Mouse (Mus musculus) natural killer cell, adult 2 months (primary cell): ENCODE measurements around the gene Pogz.

ENCODE experiments used
- DNase-seq, 2 experiments: peaks; one replicate each; pipeline ENCODE4 v3.0.0; 2022; ENCODE audit warnings: low spot score in 2 of 2

Pogz gene

DNA sequence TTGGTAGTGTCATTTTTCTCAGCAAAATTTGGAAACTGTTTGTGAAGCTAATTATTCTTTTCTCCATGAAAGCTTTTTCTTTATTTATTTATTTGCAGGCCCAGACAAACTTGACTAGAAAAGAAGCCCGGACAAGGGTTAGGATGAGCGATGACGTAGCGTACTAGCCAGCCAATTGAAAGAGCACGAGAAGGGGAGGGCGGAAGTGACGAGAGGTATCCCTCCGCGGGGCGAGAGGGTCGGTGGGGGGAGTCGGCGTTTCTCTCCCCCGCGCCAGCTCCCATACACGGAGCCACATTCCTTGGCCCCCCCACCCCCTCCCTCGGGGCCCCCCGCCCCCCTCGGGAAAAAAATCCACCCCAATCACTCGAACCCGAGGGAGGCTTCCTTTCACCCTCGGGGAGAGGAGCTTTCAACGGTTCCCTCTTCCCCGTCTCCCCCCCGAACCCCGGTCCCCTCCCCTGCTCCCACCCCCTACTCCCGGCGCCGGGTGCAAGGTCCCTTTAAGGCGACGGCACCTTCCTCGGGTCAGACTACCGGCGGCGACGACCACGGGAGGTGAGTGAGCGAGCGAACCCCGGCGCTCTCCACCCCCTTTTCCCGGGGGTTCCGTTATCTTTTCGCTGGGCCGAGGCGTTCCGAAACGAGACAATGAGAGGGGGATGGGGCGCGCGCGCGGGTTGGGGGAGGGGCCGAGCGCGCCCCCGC is at the start of gene Pogz:
Gene Pogz, plus strand, starts transcription at position 385 of the 708 bp plus-strand sequence.
- peak; percentile 93 to 95 for DNase-seq

DNA sequence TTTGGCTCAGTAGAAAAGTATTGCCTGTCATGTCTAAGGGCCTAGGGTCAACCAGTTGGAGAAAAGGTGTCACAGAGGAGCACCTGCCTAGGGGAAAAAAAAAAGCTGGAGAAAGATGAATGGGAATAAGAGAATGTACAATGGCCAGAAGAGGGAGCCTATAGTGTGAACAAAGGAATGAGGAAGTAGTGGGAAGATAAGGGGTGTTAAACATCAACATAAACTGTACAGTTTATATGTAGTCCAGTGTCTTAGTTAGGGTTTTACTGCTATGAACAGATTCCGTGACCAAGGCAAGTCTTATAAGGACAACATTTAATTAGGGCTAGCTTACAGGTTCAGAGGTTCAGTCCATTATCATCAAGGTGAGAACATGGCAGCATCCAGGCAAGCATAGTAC is 48.3 kb upstream of the Pogz start:
- DNase-seq: no peak

DNA sequence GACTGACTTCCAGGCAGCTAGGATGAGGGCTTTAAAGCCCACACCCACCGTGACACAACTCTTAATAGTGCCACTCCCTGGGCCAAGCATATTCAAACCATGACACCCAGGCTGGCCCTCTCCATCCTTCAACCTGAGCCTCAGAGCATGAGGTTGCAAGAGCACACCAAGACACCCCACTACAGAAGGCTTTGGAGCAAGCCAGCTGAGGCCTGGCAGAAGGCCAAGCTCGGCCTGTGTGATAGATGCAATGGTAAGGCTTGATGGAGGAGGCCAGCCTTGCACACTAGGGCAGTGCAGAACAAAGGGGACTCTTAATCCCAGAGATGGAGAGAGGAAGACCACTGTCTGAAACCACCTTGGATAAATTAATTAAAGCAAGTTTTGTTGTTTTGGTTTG is 47.9 kb upstream of the Pogz start:
- DNase-seq: no peak

DNA sequence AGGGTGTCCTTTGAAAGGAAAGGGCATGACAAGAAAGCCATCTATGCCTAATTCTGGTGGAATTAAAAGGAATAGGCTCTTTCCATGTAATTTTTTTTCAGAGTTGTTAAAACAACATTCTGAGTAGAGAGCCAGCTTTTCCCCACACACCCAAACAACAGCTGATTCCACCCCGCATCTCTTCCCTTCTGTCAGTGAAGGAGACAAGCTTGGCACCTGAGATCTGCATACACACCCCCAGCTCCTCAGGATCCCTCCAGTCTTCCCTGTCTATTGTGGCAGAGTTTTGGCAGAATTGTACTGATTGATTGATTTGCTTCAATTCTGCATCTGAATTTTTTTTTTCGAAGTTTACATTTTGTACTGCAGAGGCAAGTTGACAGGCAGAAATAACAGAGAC is 45.1 kb upstream of the Pogz start:
- no peak for DNase-seq

DNA sequence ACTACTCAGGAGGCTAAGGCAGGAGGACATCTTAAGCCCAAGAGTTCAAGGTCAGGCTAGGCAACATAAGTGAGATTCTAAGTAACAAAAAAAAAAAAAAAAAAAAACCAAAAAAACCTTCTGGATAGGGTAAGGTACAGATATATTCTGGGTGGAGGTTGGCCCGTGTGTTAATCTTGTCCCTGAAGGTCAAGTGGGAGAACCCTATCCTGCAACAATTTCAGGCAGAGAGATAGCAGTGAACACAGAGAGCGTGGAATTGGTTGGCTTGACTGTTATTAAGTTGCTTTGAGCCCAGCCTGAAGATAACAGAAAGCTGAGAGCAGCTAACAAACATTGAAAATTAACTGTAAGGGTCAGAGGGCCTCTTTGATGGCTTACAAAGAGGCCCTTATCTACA is 43.7 kb upstream of the Pogz start:
- DNase-seq: no peak

DNA sequence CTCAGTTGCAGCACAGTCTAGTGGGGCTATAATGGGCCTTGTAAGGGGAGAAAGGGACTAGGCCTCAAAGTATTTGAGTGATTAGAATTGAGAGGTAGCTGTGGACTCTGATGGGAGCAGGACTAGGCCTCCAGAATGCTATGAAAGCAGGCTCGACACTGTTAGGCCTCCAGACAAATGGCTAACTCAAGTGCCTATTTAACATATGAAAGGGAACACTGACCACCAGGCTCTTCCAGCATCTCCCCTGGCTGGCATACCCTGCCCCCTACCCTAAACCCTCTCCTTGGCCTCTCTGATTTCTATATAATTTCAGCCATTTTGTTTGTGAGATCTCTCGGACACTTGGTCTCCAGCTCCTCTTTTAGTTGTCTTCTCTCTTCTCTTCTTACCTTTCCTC is 43.0 kb upstream of the Pogz start:
- DNase-seq: no peak

DNA sequence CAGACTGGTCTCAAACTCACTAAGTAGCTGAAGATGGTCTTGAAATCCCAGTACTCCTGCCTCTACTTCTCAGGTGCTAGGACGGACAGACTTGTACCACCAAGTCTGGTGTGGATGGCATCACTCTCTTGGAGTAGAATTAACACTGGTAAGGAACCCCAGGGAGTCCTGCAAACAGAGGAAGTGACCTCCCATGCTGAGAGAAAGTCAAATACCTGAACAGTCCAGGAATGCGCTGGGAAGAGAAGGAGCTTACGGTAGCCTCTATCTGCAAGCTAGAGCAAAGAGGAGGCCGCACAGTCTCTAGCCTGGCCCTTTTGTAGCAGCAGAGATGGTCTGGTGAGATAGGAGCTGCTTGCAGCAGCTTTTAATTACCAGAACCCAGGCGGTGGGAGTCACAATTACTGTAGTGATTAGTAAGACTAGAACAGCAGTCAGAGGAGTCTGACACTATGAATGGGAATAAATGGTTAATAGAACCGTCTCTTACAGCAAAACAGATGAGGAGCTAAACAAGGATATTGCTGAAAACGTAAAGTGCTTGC is 41.7 kb upstream of the Pogz start:
- DNase-seq: no peak

DNA sequence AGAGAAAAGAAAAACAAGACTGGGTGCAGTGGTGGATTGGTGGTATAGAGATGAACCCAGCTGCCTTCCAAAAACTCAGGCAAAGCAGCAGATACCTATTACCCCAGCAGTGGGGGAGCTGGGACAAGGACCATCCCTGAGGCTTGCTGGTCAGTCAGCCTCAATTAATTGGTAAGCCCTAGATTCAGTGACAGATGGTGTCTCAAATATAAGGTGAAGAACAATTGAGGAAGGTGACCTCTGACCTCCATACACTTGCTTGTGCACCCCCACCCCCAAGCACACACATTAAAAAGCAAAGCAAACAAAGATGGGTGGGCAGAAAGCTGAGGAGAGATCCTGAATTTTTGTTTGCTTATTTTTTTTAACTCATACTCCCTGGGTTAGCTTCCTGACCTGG is 41.2 kb upstream of the Pogz start:
- no peak for DNase-seq

DNA sequence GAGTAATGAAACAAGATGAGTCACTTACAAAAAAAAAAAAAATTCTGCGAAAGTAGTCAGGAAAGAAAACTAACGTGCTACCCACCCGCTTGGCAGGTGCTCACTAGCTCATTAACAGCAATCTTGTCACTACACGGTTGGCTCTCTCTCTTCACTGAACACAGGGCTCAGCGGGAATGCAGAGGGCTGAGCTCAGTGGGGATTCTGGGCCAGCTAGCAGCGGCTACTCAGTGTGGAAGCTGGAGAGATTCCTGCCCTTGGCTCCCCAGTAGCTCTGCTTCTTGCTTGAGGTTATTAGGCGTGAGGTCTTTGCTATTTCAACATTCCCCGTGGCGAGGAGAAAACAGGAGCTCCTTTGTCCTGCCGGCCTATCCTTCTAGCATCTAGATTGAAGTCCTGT is 33.2 kb upstream of the Pogz start:
- no peak for DNase-seq

DNA sequence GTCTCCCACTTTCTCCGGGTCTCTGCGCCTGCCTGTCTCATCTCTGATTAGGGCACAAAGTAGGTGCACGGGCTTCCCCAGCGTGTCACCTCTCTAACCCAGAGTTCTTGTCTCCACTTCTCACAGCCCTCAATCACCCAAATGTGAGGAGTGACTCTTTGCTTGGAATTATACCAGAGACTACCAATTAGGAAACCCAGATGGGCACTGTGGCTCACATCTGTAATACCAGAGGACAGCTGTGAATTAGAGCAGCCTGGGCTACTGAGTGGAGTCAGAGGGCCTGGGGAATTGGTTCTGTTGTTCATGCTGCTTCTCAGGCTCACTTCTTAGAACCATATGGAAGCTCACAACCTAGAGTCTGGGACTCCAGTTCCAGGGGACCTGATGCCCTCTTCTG is 32.4 kb upstream of the Pogz start:
- DNase-seq: no peak

DNA sequence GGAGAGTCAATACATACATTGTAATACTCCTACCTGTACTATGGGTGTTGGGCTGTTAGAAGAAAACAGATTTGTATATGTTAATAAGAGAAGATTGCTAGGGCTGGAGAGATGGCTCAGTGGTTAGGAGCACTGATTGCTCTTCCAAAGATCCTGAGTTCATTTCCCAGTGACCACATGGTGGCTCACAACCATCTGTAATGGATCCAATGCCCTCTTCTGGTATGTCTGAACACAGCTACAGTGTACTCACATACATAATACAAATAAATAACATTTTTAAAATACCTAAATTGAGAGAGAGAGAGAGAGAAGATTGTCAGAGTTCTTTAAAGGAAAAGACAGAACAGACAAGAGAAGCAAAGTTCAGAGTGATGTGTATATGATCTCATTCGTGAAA is 29.1 kb upstream of the Pogz start:
- no peak for DNase-seq

DNA sequence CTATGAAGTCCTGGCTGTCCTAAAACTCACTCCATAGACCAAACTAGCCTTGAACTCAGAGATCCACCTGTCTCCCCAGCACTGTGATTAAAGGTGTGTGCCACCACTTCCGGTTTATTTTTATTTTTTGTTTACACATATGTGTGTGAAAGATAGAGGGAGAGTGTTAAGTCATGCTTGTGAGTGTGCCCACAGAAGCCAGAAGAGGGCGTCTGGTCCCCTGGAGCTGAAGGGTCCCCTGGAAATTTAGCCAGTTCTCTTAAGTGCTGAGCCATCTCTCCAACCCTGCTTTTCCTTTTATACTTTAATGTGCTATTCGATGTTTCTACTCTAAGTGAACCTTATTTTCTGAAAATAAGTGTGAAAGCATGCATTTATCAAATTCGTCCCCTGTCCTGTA is 25.7 kb upstream of the Pogz start:
- DNase-seq: peak; percentile 4 to 15

DNA sequence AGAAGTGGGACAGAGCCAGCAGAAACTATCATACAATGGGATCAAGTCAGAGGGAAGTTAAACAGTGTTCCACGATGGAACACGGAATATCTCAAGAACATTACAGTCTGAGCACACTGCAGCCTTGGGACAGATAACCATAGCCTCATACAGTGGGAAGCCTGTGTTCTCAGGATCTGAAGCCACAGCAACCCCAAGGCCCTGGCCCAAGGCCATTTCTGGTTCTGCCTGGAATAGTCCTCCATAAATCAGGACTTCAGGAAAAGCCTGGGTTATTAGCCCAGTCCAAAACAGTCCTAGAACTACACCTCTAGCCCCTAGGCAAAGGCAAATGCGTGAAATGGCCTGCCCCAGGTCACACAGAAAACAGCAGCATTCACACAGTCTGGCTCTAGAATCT is 23.7 kb upstream of the Pogz start:
- DNase-seq: no peak

DNA sequence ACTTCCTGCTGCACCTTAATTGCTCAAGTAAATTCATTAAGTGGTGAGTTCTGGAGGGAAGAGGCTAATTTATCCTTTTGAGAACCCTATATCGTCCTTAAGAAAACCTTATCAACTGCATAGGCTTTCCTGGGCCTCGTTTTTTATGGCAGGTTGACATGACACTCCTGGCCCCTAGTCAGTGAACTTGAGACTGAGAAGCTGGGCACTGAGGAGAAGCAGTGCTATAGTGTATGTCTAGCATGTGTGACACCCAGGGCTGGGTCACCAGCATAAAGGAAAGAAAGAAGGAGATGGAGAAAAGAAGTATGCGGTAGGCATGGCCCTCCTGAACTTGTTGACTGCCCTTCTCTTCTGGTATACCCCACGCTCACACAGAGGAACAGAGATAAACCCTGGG is 23.3 kb upstream of the Pogz start:
- no peak for DNase-seq

DNA sequence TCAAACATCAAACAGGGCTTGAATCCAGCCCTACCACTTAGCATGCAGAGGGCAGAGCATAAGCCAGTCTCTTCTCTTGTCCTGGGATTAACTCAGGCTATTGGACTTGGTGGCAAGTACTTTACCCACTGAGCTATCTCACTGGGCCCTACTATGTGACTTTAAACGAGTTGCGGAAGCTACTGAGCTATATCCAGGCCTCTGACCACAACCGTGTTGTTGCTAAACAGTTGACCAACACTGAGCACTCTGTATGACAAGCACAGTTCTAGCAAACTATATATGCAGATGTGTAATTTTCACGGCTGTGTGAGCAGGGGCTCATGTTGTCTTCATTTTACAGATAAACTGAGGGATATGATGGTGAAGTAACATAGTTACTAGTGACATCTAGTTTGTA is 22.7 kb upstream of the Pogz start:
- no peak for DNase-seq

DNA sequence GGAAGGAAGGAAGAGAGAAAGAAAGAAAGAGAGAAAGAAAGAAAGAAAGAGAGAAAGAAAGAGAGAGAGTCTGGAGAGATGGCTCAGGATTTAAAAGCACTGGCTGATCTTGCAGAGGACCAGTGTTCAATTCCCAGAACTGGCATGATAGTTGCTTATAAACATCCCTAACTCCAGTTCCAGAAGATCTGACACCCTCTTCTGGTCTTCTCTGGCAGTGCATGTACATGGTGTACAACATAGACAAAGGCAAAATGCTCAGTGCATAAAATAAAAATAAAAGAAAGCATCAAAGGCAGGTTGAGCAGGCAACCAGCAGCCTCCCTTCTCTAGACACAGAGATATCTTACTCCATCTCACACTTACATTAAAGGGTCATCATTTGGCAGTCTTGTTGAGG is 21.8 kb upstream of the Pogz start:
- DNase-seq: no peak

DNA sequence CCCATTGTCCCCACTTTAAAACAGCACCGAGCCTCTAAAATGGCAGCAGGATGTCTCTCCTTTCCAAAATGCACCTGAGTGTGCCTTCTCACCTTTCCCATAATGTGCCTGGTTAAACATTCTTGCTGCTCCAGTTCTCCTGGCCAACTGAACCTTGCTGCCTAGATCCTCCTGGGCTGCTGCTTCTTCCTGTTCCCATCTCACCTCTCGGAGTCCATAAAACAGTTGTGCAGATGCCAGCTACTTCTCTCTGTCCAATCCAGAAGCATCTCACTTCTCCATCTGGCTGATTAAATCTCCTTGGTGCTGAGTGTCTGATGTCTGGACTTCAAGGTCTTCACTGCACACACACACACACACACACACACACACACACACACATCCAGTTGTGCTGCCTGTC is 19.6 kb upstream of the Pogz start:
- DNase-seq: no peak

DNA sequence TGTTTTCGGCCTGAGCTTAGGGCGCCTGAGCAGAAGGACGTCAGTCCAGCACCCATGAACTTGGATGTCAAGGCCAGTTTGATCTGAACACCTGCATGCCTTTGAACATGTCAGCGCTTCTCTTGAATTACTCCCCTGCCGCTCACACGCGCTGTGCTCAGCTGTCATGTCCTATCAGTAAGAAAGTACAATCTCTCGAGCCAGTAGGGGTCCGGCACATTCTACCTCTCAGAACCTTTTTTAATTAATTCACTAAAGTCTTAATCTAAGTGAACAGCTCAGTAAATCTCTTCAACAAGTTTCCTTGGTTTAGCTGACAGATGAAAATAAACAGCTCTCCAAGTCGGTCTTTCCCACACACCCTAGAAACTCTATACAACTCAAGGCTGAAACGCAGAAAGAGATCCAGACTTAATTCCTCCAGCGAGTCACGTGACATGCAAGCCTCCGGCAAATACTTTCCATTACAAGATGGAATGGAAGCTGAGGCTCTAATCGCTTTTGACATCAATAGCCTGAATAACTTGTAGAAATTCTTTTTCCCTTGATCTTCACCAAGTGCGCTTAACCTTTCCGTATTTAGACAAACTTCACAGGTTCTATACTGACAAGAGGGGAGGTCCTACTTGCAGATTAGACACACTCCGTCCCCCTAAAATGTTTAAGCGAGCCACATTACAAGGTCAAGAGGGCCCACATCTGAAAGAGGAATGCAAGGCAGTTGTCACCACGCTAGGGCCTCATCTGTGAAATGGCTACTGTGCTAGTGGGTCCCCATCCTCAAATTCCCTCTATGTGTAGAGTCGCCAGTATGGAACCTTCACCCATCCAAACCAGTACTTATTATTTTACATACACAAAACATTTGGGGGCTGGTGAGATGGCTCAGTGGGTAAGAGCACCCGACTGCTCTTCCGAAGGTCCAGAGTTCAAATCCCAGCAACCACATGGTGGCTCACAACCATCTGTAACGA is 17.6 kb upstream of the Pogz start:
- DNase-seq: no peak

DNA sequence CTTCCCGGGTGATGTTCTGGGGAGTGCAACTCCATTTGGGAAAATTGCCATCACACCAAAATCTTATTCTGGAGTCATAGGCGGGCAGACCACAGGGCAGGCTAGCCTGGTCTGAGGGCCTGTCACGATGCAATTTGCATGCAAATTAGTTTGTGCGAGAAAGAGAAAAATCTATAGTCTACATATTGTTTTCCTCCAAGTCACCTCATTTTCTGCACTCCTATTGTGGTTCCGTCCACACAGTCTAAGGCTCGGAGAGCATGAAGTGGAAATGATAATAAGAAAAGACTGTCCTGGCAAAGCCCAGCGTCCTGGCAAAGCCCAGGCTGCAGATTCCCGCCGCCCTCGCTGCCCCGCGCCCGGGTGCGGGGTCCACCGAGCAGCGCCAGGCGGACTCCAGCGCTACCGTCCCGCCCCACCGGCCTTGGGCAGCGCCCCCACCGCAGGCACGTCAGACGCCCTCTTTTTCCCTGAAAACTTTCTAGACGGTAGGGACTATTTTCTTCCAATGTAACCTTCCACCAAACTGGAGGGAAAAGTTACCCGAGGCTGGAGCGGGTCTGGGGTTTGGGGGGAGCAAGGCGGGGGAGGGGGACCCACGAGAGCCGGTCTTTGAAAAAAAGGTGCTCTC is 16.2 kb upstream of the Pogz start:
- no peak for DNase-seq

DNA sequence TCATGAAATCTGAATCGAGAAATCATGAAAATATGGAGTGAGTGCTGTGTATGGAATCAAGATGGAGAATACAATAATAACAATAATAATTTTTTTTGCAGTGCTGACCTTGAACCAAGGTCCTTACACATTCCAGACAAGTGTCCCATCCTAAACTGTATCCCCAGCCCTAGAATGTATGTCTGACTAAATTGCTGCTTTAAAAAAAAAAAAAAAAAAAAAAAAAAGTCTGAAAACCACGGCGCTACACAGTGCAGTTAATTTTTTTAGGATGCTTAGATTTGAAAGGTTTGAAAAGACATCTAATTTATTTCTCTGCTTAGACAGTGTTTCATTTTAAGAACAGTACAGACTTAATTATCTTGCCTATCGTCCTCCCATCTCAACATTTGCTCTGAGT is 15.3 kb upstream of the Pogz start:
- DNase-seq: no peak

DNA sequence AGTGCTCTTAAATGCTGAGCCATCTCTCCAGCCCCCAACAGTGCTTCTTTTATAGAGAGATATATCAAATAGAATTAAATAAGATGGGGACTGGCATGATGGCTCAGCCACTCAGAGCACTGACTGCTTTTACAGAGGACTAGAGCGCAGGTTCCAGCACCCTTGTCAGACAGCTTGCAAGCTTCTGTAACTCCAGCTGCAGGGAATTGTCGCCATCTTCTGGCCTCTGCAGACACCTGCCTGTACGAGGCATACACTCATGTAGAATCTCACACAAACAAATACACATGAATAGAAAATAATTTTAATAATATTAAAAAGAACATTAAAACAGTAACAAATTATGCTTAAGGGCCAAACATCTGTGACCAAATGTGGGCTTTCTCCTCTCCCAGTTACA is 13.3 kb upstream of the Pogz start:
- no peak for DNase-seq

DNA sequence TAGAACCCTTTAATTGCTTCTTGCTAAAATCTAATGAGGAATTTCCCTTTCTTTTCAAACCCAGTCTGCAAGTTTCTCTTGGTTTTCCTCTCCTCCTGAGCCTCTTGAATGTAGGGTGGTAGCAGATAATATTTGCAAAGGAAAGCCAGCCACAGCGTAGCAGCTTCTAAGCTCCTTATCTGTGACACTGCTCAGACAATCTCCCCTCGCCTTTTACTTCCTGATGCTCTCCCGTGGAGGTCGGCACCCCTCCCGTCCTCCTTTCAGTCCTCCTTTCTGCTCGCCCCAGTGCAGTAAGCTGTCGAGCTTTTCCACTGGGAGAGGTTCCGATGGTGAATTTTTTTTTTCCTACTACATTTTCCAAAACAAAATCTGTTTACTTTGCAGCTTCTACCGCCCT is 5.3 kb upstream of the Pogz start:
- no peak for DNase-seq

DNA sequence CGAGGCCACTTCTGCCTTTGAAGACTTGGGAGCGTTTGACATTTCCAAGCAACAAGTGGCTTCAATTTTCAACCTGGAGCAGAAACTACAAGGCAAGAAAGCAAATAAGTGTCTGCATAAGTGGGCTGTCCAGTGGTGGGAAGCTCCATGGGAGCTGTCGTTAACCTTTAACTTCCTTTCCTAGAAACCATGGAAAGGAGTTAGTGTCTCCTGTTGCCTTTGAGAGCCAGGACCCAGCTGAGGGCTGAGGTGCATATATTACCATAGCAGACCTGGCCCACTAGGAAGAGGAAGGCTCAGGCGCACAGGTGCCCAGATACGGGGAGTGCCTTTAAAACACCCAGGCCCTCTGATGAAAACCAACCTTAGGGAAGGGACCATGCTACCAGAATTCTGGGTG is 4.7 kb upstream of the Pogz start:
- no peak for DNase-seq
